In genomic region chr17:56559386-56559785, GRCm38 (mm10) we compare ENCODE assay signal across 1 mouse cellular context.
TF ChIP-seq lines count a peak whose summit lies in the region.

No protein-coding gene starts in this region.

TF ChIP-seq in MEL, 35 proteins besides CTCF, POLR2A, EP300 and RAD21:
- TF ChIP-seq POLR2AphosphoS5 (IDR thresholded peaks at IDR 0.05; ENCODE audit: borderline replicate concordance, low read depth, low read length) (no peak), MYB (IDR thresholded peaks at IDR 0.05; ENCODE audit: low read depth, low read length) (no peak), ZMIZ1 (IDR thresholded peaks at IDR 0.05; ENCODE audit: low read depth, low read length) (no peak), TAL1 (IDR thresholded peaks at IDR 0.05; ENCODE audit: low read length) (no peak), MAX (IDR thresholded peaks at IDR 0.05; ENCODE audit: low read length) (no peak), TCF12 (IDR thresholded peaks at IDR 0.05; ENCODE audit: low read depth, low read length) (no peak), CHD1 (IDR thresholded peaks at IDR 0.05; ENCODE audit: low read depth, low read length) (no peak), SIN3A (IDR thresholded peaks at IDR 0.05; ENCODE audit: low read length) (no peak), KAT2A (conservative IDR thresholded peaks at IDR 0.05; ENCODE audit: low read depth, low read length) (no peak), MAFK (IDR thresholded peaks at IDR 0.05; ENCODE audit: borderline replicate concordance, low read depth, low read length) (no peak), GABPA (IDR thresholded peaks at IDR 0.05; ENCODE audit: low read depth, low read length) (no peak), JUND (IDR thresholded peaks at IDR 0.05; ENCODE audit: low read depth, low read length) (no peak), CHD2 (IDR thresholded peaks at IDR 0.05; ENCODE audit: low read length) (no peak), MEF2A (IDR thresholded peaks at IDR 0.05; ENCODE audit: extremely low read depth, insufficient replicate concordance, low read depth, low read length, poor library complexity, severe bottlenecking) (no peak)
